Mouse (Mus musculus) splenic B cell, adult 2 months (primary cell): ENCODE data around the gene Ryr1.

Source experiments
- DNase-seq: peaks from one replicate; pipeline ENCODE4 v3.0.0-alpha.2; 2011; ENCODE audit warnings: low read depth, low spot score
- H3K27me3 ChIP-seq: 2 replicates; pipeline ENCODE4 v1.6.1; 2012; ENCODE audit warnings: mild to moderate bottlenecking, low read length, moderate library complexity, mixed read lengths; ENCODE audit not compliant: control insufficient read depth, poor library complexity, insufficient read depth, severe bottlenecking
- H3K36me3 ChIP-seq: 2 replicates; pipeline ENCODE4 v1.6.1; 2012; ENCODE audit warnings: mild to moderate bottlenecking, low read length, moderate library complexity, mixed read lengths; ENCODE audit not compliant: control insufficient read depth, poor library complexity, insufficient read depth, severe bottlenecking

Ryr1 gene

DNA sequence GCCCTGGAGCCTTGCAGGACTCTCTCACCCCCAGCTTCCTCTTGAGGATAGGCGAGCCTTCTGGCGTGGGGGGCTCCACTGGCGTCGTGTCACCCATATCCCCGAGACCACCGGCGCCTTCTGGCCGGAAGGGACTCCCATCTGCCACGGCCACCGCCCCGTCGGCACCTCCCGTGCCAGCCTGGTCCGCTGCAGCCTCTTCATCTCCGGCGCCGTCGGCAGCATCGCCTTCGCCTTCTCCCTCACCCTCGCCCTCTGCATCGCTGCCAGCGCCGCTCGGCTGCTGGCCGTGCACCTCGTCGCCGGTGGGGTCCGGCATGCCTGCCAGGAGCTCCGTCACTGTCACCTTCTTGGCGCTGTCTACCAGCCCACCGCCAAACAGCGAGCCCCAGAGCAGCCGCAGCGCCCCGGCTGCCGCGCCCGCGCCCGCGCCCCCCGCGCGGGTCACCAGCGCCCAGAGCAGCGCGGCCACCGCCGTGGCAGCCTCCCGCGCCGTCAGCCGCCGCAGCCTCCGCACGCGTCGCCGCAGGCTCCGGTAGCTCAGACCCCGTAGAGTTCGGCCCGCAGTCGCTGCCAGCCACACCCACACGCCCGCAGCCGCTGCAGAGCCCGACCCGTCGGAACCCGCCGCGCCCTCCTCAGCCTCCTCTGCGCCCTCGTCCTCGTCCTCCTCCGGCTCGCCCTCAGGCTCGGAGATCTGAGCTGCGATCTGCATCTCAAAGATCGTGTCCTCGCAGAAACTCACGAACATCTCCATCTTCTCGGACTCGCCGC lies 105.3 kb downstream of the Ryr1 start:
- H3K27me3 ChIP-seq = no peaks in the 10 kb centered on the region
- peak; percentile 23 for DNase-seq
- H3K36me3 ChIP-seq = no peaks in the 10 kb centered on the region

GRCm38 (mm10) chr7:29017222-29017621 lies 107.8 kb downstream of the Ryr1 start:
- Histone ChIP-seq H3K27me3 (no peaks in the 10 kb centered on the region), H3K36me3 (no peaks in the 10 kb centered on the region)
- no peak for DNase-seq

GRCm38 (mm10) chr7:29016440-29016839 lies 108.5 kb downstream of the Ryr1 start:
- DNase-seq = no peak

DNA sequence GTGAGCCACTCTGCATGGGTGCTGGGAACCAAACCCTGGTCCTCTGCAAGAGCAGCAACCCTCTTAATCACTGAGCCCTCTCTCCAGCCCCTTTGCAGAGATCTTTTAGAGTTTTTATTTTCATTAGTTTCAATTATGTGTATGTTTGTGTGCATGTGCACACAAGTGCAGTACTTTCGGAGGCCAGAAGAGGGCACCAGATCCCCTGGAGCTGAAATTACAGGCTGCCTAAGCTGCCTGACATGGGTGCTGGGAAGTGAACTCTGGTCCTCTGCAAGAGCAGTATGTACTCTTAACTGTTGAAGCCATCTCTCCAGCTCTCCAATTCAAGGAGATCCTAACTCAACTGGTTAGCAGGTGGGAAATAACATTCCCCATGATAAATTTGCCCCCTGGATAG lies 110.0 kb downstream of the Ryr1 start:
- H3K27me3 ChIP-seq = no peaks in the 10 kb centered on the region
- H3K36me3 ChIP-seq = no peaks in the 10 kb centered on the region
- peak; percentile 42 for DNase-seq

More at GRCm38 (mm10) chr7:29016440-29016839, 108.5 kb downstream of the Ryr1 start:
- H3K36me3 ChIP-seq = no peaks in the 10 kb centered on the region
- no peaks in the 10 kb centered on the region for H3K27me3 ChIP-seq

DNA sequence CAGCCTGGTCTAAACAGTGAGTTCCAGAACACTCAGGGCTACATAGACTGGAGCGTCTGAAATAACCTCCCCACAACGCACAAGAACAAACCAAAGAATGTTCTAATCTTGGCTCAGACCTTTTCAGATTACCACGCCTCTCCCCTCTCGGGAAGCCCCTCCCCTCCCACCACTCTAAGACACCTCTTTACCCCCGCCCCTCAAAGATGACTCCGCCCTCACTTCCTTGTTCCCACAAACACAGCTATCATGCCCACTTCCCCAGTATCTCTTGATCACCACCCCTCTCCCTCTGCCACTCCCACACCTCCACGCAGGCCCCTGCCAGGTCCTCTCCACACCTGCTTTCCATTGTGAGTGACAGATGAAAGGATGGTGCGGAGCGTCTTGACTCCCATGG lies 116.3 kb downstream of the Ryr1 start:
- Histone ChIP-seq H3K27me3 (no peaks in the 10 kb centered on the region), H3K36me3 (no peaks in the 10 kb centered on the region)
- peak; percentile 77 for DNase-seq

DNA sequence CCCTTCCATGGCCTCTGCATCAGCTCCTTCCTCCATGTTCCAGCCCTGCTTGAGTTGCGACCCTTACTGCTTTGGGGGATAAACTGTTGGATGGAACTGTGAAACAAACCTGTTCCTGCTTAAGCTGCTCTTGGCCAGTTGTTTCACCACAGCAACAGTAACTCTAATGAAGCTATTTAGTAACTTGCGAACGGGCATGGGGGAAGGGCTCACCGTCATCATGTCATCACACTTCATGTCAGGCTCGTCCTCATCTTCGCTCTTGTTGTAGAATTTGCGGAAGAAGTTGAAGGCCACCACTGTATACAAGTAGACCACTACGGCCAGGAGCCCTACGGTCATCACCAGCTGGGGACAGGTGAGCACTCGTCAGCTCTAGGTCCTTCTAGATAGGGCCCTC lies 116.8 kb downstream of the Ryr1 start:
- no peaks in the 10 kb centered on the region for H3K27me3 ChIP-seq
- peaks cover 2% of the 10 kb centered on the region; the same call in 1 of the 2 replicates for H3K36me3 ChIP-seq
- DNase-seq = no peak

- no peaks in the 10 kb centered on the region for H3K27me3 ChIP-seq
- DNase-seq = peak; percentile 83
- H3K36me3 ChIP-seq = peaks cover 7% of the 10 kb centered on the region
These were observed 117.5 kb downstream of the Ryr1 start for GRCm38 (mm10) chr7:29007224-29008101.

DNA sequence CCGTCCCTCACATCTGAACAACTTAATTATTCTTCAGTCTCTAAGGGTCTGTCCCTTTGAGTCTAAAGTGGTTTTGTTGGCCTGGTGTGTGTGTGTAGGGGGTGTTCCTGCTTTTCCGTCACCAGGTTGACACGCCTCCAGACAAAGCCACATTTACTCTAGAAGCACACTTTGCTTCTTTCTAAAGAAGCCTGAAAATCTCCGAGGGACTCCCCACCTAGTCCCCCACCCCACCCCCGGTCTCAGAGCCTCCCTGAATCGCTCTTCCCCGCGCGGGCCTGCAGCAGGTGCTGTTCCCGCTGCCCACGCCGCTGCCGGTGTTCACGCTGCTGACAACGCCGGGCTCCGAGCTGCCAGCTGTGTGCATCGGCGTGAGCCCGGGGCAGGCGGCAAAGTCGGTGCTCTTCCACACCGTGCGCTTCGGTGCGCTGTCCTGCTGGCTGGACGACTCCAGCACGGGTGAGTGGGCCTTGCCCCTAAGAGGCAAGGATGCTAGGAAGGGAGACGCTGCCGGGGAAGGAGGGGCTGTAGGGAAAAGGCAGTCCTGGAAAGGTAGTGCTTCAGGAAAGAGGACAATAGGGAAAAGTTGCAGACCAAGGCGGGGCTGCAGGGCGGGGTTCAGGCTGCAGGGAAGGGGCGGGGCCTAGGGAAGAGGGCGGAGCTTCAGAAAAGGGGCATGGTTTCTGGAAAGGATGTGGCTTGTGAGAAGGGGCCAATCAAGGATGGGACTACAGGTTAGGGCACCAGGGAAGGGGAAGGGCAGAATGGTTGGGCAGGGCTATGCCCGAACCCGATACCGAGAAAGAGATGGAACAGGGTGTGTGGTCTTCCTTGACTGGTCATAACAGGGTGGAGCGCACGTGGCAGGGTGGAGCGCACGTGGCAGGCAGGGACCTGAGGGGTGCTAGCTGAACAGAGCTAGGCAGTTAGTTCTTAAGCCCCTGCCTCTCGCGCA lies 124.1 kb downstream of the Ryr1 start:
- Histone ChIP-seq H3K36me3 (peaks cover 22% of the 10 kb centered on the region), H3K27me3 (no peaks in the 10 kb centered on the region)
- DNase-seq = peak; percentile 91

DNA sequence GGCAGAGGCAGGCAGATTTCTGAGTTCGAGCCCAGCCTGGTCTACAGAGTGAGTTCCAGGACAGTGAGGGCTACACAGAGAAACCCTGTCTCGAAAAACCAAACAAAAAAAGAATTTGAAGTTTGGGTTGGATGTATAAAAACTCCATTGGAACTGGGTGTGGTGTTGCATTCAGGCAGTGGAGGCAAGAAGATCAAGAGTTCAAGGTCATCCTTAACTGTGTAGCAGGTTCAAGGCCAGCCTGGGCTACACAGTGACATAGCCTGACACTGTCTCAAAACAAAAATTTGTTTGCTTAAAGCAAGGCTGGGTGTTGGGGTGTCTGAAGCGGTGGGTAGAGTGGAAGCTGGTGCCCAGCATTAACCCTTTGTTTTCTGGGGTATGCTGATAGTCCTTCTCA lies 131.6 kb downstream of the Ryr1 start:
- Histone ChIP-seq H3K36me3 (peaks cover 48% of the 10 kb centered on the region), H3K27me3 (no peaks in the 10 kb centered on the region)
- DNase-seq = no peak

- DNase-seq = no peak
- Histone ChIP-seq H3K27me3 (no peaks in the 10 kb centered on the region), H3K36me3 (peaks cover 51% of the 10 kb centered on the region)
These were observed 132.0 kb downstream of the Ryr1 start for GRCm38 (mm10) chr7:28992997-28993396.

DNA sequence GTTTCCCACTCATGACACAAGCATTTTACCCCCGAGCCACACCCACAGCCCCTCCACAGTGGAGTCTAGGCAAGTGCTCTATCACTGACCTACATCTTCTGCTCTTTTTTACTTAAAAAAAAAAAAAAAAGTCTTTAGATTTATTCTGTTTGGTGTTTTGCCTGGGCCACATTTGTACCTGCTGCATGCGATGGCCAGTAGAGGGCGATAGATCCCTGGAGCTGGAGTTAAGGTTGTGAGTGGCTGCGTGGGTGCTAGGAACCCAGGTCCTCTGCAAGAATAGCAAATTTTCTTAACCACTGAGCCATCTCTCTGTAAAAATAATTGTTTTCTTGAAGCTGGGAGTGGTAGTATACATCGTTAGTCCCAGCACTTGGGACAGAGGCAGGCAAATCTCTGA lies 133.4 kb downstream of the Ryr1 start:
- peak; percentile 70 for DNase-seq
- no peaks in the 10 kb centered on the region for H3K27me3 ChIP-seq
- peaks cover 55% of the 10 kb centered on the region for H3K36me3 ChIP-seq

- Histone ChIP-seq H3K36me3 (peaks cover 54% of the 10 kb centered on the region), H3K27me3 (no peaks in the 10 kb centered on the region)
- DNase-seq = no peak
These were observed 134.2 kb downstream of the Ryr1 start for GRCm38 (mm10) chr7:28990766-28991273.

DNA sequence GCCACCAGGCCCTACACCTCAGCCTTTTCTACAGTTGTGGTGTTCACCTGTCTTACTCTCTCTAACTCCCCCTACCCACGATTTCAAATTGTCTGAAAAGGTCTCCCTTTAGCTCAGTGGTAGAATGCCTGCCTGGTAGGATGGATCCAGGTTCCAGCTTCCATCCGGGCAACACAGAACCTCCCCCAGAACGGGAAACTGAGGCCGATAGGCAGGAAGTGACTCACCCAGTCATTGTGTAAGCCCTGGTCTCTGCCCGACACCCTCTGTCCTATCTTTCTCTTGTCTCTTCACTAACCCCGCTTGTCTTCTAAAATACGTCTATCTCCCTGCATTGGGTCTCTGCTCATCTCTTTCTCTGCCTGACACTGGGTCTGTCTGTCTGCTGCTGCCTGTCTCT lies 139.8 kb downstream of the Ryr1 start:
- Histone ChIP-seq H3K27me3 (no peaks in the 10 kb centered on the region), H3K36me3 (peaks cover 27% of the 10 kb centered on the region)
- no peak for DNase-seq

GRCm38 (mm10) chr7:28984452-28984851 lies 140.5 kb downstream of the Ryr1 start:
- no peaks in the 10 kb centered on the region for H3K27me3 ChIP-seq
- DNase-seq = no peak
- peaks cover 22% of the 10 kb centered on the region for H3K36me3 ChIP-seq
